Mouse (Mus musculus): ENCODE data around the gene Gsap. TPM values are rescaled to one million over a fixed set of nuclear protein-coding genes. Genes with fewer than 3 reads are reported as not detected.

The Gsap gene
- polyA plus RNA-seq, 1 experiment from 2014 or later = 1.8 TPM

- DNase-seq (ENCODE audit: low spot score) = peak; percentile 45
- 76% methylated on average over 8 of the region's 8 CpGs for WGBS
- H3K4me3 ChIP-seq (replicated peaks; ENCODE audit: low read depth, low read length) = no peak overlapping the region
- H3K9ac ChIP-seq (ENCODE audit: low read depth, low read length) = no peak overlapping the region
- H3K27ac ChIP-seq = no peak overlapping the region
- no peak for ATAC-seq (replicated peaks; ENCODE audit: low FRiP score, low read depth)
- no peak overlapping the region for H3K4me2 ChIP-seq (ENCODE audit: low read length)
- TF ChIP-seq CTCF (IDR thresholded peaks at IDR 0.05; ENCODE audit: low read depth) = no peak
- H3K36me3 ChIP-seq (ENCODE audit: insufficient read depth, low read length) = no peaks in the 10 kb centered on the region
- no peaks in the 10 kb centered on the region for H3K27me3 ChIP-seq (ENCODE audit: insufficient read depth, low read length)
- H3K4me1 ChIP-seq (replicated peaks; ENCODE audit: insufficient read depth, low read length) = no peaks in the 10 kb centered on the region
- H3K9me3 ChIP-seq (replicated peaks; ENCODE audit: low read length) = no peaks in the 10 kb centered on the region
Observed at GRCm38 (mm10) chr5:21290594-21290993, 104.5 kb downstream of the Gsap start.

- H3K4me2 ChIP-seq (ENCODE audit: low read length) = no peak overlapping the region
- no peak for TF ChIP-seq CTCF (IDR thresholded peaks at IDR 0.05; ENCODE audit: low read depth)
- no peak overlapping the region for H3K4me3 ChIP-seq (replicated peaks; ENCODE audit: low read depth, low read length)
- no peak for ATAC-seq (replicated peaks; ENCODE audit: low FRiP score, low read depth)
- H3K4me1 ChIP-seq (replicated peaks; ENCODE audit: insufficient read depth, low read length) = no peaks in the 10 kb centered on the region
- H3K36me3 ChIP-seq (ENCODE audit: insufficient read depth, low read length) = no peaks in the 10 kb centered on the region
- H3K27me3 ChIP-seq (ENCODE audit: insufficient read depth, low read length) = no peaks in the 10 kb centered on the region
- WGBS = 84% methylated on average over 8 of the region's 8 CpGs
- DNase-seq (ENCODE audit: low spot score) = no peak
- H3K9ac ChIP-seq (ENCODE audit: low read depth, low read length) = no peak overlapping the region
- no peaks in the 10 kb centered on the region for H3K9me3 ChIP-seq (replicated peaks; ENCODE audit: low read length)
- H3K27ac ChIP-seq = no peak overlapping the region
Observed at GRCm38 (mm10) chr5:21295683-21296082, 109.6 kb downstream of the Gsap start.

GRCm38 (mm10) chr5:21299076-21299755, 113.2 kb downstream of the Gsap start:
- Histone ChIP-seq H3K9me3 (replicated peaks; ENCODE audit: low read length) (no peaks in the 10 kb centered on the region), H3K4me1 (replicated peaks; ENCODE audit: insufficient read depth, low read length) (no peaks in the 10 kb centered on the region), H3K36me3 (ENCODE audit: insufficient read depth, low read length) (no peaks in the 10 kb centered on the region), H3K27ac (no peak overlapping the region), H3K9ac (ENCODE audit: low read depth, low read length) (no peak overlapping the region), H3K27me3 (ENCODE audit: insufficient read depth, low read length) (no peaks in the 10 kb centered on the region), H3K4me2 (ENCODE audit: low read length) (no peak overlapping the region), H3K4me3 (replicated peaks; ENCODE audit: low read depth, low read length) (no peak overlapping the region)
- ATAC-seq (replicated peaks; ENCODE audit: low FRiP score, low read depth) (no peak), DNase-seq (ENCODE audit: low spot score) (no peak)
- WGBS = 62% methylated on average over 21 of the region's 21 CpGs
- TF ChIP-seq CTCF (IDR thresholded peaks at IDR 0.05; ENCODE audit: low read depth) = no peak

GRCm38 (mm10) chr5:21300058-21300457, 114.0 kb downstream of the Gsap start:
- H3K9me3 ChIP-seq (replicated peaks; ENCODE audit: low read length) = no peaks in the 10 kb centered on the region
- no peak overlapping the region for H3K27ac ChIP-seq
- no peaks in the 10 kb centered on the region for H3K4me1 ChIP-seq (replicated peaks; ENCODE audit: insufficient read depth, low read length)
- H3K9ac ChIP-seq (ENCODE audit: low read depth, low read length) = no peak overlapping the region
- no peak overlapping the region for H3K4me2 ChIP-seq (ENCODE audit: low read length)
- no peaks in the 10 kb centered on the region for H3K27me3 ChIP-seq (ENCODE audit: insufficient read depth, low read length)
- no peaks in the 10 kb centered on the region for H3K36me3 ChIP-seq (ENCODE audit: insufficient read depth, low read length)
- no peak for DNase-seq (ENCODE audit: low spot score)
- 95% methylated on average over 3 of the region's 3 CpGs for WGBS
- no peak for ATAC-seq (replicated peaks; ENCODE audit: low FRiP score, low read depth)
- H3K4me3 ChIP-seq (replicated peaks; ENCODE audit: low read depth, low read length) = no peak overlapping the region
- TF ChIP-seq CTCF (IDR thresholded peaks at IDR 0.05; ENCODE audit: low read depth) = no peak

- ATAC-seq (replicated peaks; ENCODE audit: low FRiP score, low read depth) = no peak
- 56% methylated on average over 6 of the region's 6 CpGs for WGBS
Observed at GRCm38 (mm10) chr5:21301011-21301410, 115.0 kb downstream of the Gsap start.

GRCm38 (mm10) chr5:21307165-21307564, 121.1 kb downstream of the Gsap start:
- Histone ChIP-seq H3K9me3 (replicated peaks; ENCODE audit: low read length) (no peaks in the 10 kb centered on the region), H3K27ac (no peak overlapping the region), H3K9ac (ENCODE audit: low read depth, low read length) (no peak overlapping the region), H3K27me3 (ENCODE audit: insufficient read depth, low read length) (no peaks in the 10 kb centered on the region), H3K4me2 (ENCODE audit: low read length) (no peak overlapping the region), H3K4me1 (replicated peaks; ENCODE audit: insufficient read depth, low read length) (no peaks in the 10 kb centered on the region), H3K36me3 (ENCODE audit: insufficient read depth, low read length) (no peaks in the 10 kb centered on the region), H3K4me3 (replicated peaks; ENCODE audit: low read depth, low read length) (no peak overlapping the region)
- 57% methylated on average over 5 of the region's 5 CpGs for WGBS
- no peak for TF ChIP-seq CTCF (IDR thresholded peaks at IDR 0.05; ENCODE audit: low read depth)
- ATAC-seq (replicated peaks; ENCODE audit: low FRiP score, low read depth) = no peak
- DNase-seq (ENCODE audit: low spot score) = no peak

More at GRCm38 (mm10) chr5:21301011-21301410, 115.0 kb downstream of the Gsap start:
- TF ChIP-seq CTCF (IDR thresholded peaks at IDR 0.05; ENCODE audit: low read depth) = no peak
- Histone ChIP-seq H3K27ac (no peak overlapping the region), H3K27me3 (ENCODE audit: insufficient read depth, low read length) (no peaks in the 10 kb centered on the region), H3K9ac (ENCODE audit: low read depth, low read length) (no peak overlapping the region), H3K9me3 (replicated peaks; ENCODE audit: low read length) (no peaks in the 10 kb centered on the region), H3K4me2 (ENCODE audit: low read length) (no peak overlapping the region), H3K36me3 (ENCODE audit: insufficient read depth, low read length) (no peaks in the 10 kb centered on the region), H3K4me3 (replicated peaks; ENCODE audit: low read depth, low read length) (no peak overlapping the region), H3K4me1 (replicated peaks; ENCODE audit: insufficient read depth, low read length) (no peaks in the 10 kb centered on the region)
- DNase-seq (ENCODE audit: low spot score) = no peak

GRCm38 (mm10) chr5:21314696-21315095, 128.6 kb downstream of the Gsap start:
- DNase-seq (ENCODE audit: low spot score) (no peak), ATAC-seq (replicated peaks; ENCODE audit: low FRiP score, low read depth) (no peak)
- Histone ChIP-seq H3K4me3 (replicated peaks; ENCODE audit: low read depth, low read length) (no peak overlapping the region), H3K27ac (no peak overlapping the region), H3K4me1 (replicated peaks; ENCODE audit: insufficient read depth, low read length) (no peaks in the 10 kb centered on the region), H3K27me3 (ENCODE audit: insufficient read depth, low read length) (no peaks in the 10 kb centered on the region), H3K36me3 (ENCODE audit: insufficient read depth, low read length) (no peaks in the 10 kb centered on the region), H3K4me2 (ENCODE audit: low read length) (no peak overlapping the region), H3K9ac (ENCODE audit: low read depth, low read length) (no peak overlapping the region), H3K9me3 (replicated peaks; ENCODE audit: low read length) (no peaks in the 10 kb centered on the region)
- WGBS = 87% methylated on average over 3 of the region's 3 CpGs
- TF ChIP-seq CTCF (IDR thresholded peaks at IDR 0.05; ENCODE audit: low read depth) = no peak

Measured in kidney, postnatal 0 days (tissue).